Mouse (Mus musculus) limb, embryonic 13.5 days (tissue): ENCODE data around the gene Ifitm3. TPM values are rescaled to one million over a fixed set of nuclear protein-coding genes. Genes with fewer than 3 reads are reported as not detected.
A peak's percentile ranks its signal among the peaks of the same experiment; 100 is the strongest.

Experiments used
- ATAC-seq: fragments of 200-750 bp; cut with Nextera tagmentation; 2 replicates; pipeline ENCODE4 v1.8.0; 2017; ENCODE audit warnings: low read depth, moderate number of reproducible peaks, moderate TSS enrichment; ENCODE audit not compliant: low FRiP score
- H3K27ac ChIP-seq: fragments of 300-500 bp; sonication (generic); 2 replicates; pipeline ENCODE4 v1.5.1; 2015; ENCODE audit warnings: inconsistent platforms, mild to moderate bottlenecking, moderate library complexity
- H3K27me3 ChIP-seq: fragments of 300-500 bp; sonication (generic); 2 replicates; pipeline ENCODE4 v1.6.1; 2015; ENCODE audit warnings: mild to moderate bottlenecking, inconsistent platforms
- H3K36me3 ChIP-seq: fragments of 300-500 bp; sonication (generic); 2 replicates; pipeline ENCODE4 v1.6.1; 2015; ENCODE audit warnings: inconsistent platforms, mild to moderate bottlenecking, moderate library complexity
- H3K4me1 ChIP-seq: fragments of 300-500 bp; sonication (generic); 2 replicates; pipeline ENCODE4 v1.6.1; 2015; ENCODE audit warnings: inconsistent platforms
- H3K4me2 ChIP-seq: fragments of 300-500 bp; sonication (generic); replicated peaks from 2 replicates; pipeline ENCODE4 v1.6.1; 2015; ENCODE audit warnings: inconsistent platforms, mild to moderate bottlenecking, moderate library complexity
- H3K4me3 ChIP-seq: fragments of 300-500 bp; sonication (generic); 2 replicates; pipeline ENCODE4 v1.5.1; 2015; ENCODE audit warnings: moderate library complexity, mild to moderate bottlenecking, inconsistent platforms
- H3K9ac ChIP-seq: fragments of 300-500 bp; sonication (generic); 2 replicates; pipeline ENCODE4 v1.6.1; 2015; ENCODE audit warnings: mild to moderate bottlenecking, inconsistent platforms
- H3K9me3 ChIP-seq: fragments of 300-500 bp; sonication (generic); 2 replicates; pipeline ENCODE4 v1.6.1; 2016; ENCODE audit warnings: inconsistent platforms
- WGBS: fragments of 180-500 bp; shearing (Covaris S2); methylation state at CpG from one replicate; pipeline ENCODE4 v1.1.7; 2015; 5-methylcytosine and 5-hydroxymethylcytosine counted together
- polyA plus RNA-seq: library from polyadenylated mRNA; unstranded; fragments of >200 nt; fragmentation: Nextera tagmentation; extraction: Ambion mirVana; gene quantifications from 2 replicates; pipeline ENCODE4 v1.2.1, GENCODE M21; 2015

The Ifitm3 gene
- 121 and 130 TPM in 2 replicates for polyA plus RNA-seq

DNA sequence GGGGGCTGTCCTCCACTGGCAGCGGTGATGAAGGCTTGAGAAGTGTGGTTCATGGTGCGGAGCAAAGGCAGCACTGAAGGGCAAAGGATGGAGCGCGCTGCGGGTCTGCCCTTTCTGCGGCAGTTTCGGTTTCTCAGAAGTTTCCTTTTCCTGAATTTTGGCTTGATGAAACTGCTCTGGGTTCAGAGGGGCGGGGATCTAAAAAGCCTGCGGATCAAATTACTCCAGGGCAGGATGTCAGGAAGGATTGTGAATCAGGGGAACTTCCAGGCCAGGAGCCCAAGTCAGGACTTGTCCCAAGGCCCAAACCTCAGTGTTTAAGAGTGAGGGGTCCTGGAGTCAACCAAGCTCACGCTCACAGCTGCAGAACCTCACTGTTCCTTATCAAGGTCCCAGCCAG lies at the start of gene Ifitm3:
Ifitm3 (minus strand) TSS at position 178 of the 400 bp plus-strand sequence.
- peak within 1 kb of the TSS; percentile 69 for H3K4me2 ChIP-seq
- H3K9ac ChIP-seq: peak within 1 kb of the TSS; percentile 63
- WGBS: 7% methylated on average over 10 of the region's 10 CpGs
- H3K27me3 ChIP-seq: no peaks in the 10 kb centered on the region
- peaks cover 30% of the 10 kb centered on the region for H3K4me1 ChIP-seq
- no peaks in the 10 kb centered on the region for H3K36me3 ChIP-seq
- peak; percentile 28; the same call in 1 of the 2 replicates for ATAC-seq
- H3K4me3 ChIP-seq: peak within 1 kb of the TSS; percentile 51
- H3K27ac ChIP-seq: peak within 1 kb of the TSS; percentile 84
- 0 out of 2 replicates have a peak, but pooled peaks cover 4% of the 10 kb centered on the region for H3K9me3 ChIP-seq

DNA sequence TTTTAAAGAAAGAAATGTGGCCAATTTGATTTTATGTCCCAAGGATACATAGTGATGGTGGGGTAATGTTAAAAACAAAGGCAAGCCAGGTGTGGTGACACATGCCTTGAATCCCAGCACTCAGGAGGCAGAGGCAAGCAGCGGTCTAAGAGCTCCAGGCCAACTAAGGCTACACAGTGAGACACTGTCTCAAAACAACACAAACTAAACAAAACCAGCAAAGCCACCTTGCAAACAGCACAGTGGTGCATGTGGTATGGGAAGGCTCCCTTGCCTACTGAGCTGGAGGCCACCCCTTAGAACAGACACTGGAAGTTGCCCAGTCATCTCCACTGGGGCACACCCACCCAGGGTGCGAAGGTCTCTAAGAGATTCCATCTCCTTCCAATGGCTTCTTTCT lies 49.4 kb upstream of the Ifitm3 start:
- H3K27ac ChIP-seq: no peak overlapping the region
- WGBS: 72% methylated on average over 2 of the region's 2 CpGs
- peaks cover 17% of the 10 kb centered on the region for H3K36me3 ChIP-seq
- H3K4me1 ChIP-seq: peaks cover 20% of the 10 kb centered on the region
- H3K9ac ChIP-seq: peak overlapping the region; percentile 91
- peak overlapping the region; percentile 77 for H3K4me3 ChIP-seq
- peak overlapping the region; percentile 93 for H3K4me2 ChIP-seq
- ATAC-seq: no peak
- H3K9me3 ChIP-seq: peaks cover 6% of the 10 kb centered on the region; the same call in 1 of the 2 replicates
- no peaks in the 10 kb centered on the region for H3K27me3 ChIP-seq

DNA sequence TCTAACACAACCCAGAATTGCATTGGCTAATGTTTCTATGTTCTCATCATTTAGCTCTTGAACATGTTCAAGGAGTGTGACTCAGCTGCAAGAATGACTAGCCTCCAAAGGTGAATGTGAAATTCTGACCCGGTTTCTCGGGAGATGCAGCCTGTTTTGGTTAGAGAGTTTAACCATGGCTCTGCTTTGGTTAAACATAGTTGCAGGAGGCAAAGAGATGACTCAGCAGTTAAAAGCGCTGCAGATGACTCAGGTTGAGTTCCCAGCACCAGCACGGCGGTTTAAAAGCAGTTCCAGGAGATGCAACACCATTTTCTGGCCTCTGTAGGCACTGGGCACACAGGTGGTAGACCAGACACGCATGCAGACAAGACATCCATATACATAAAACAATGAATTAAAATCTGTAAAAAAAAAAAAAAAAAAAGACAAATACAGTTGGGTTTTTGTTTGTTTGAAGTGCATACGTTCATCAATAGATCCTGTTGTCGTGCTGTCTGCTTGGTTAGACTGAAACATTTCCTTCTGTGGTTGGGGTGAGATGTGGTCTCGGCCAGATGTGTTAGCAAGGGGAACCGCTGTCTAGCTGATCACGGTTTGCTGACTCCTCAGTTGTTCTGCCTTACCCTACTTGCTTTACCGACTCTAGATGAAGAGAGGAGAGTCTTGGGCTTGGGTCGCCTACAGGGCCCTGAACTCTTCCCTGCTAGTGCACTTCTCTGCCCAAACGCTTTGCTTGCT lies 48.2 kb upstream of the Ifitm3 start:
- 87% methylated on average over 14 of the region's 14 CpGs for WGBS
- Histone ChIP-seq H3K9ac (no peak overlapping the region), H3K9me3 (peaks cover 6% of the 10 kb centered on the region; the same call in 1 of the 2 replicates), H3K4me3 (no peak overlapping the region), H3K27ac (no peak overlapping the region), H3K4me2 (no peak overlapping the region), H3K4me1 (peaks cover 20% of the 10 kb centered on the region), H3K36me3 (peaks cover 5% of the 10 kb centered on the region), H3K27me3 (no peaks in the 10 kb centered on the region)
- no peak for ATAC-seq

DNA sequence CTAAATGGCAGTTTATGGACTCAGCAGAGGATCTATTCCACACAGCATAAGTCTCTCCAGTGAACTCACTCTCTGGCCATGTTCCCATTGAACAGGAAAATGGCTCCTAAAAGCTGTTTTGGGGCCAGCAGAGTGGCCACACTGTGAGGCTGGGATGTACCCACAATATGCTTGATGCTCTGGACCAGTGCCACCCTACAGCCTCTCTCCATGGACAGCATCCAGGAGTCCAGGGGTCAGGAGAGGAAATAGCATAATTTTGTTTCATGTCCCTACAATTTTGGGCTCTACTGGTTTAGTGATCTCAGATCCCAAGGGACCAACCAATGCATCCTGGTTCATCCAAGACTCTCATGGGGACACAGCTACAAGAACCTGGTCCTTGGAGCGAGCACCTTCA lies 47.0 kb upstream of the Ifitm3 start:
- no peaks in the 10 kb centered on the region for H3K36me3 ChIP-seq
- no peak overlapping the region for H3K4me3 ChIP-seq
- no peak for ATAC-seq
- 94% methylated on average over 1 of the region's 1 CpGs for WGBS
- H3K27ac ChIP-seq: no peak overlapping the region
- peaks cover 20% of the 10 kb centered on the region for H3K4me1 ChIP-seq
- no peak overlapping the region for H3K4me2 ChIP-seq
- no peak overlapping the region for H3K9ac ChIP-seq
- peaks cover 6% of the 10 kb centered on the region; the same call in 1 of the 2 replicates for H3K9me3 ChIP-seq
- no peaks in the 10 kb centered on the region for H3K27me3 ChIP-seq

DNA sequence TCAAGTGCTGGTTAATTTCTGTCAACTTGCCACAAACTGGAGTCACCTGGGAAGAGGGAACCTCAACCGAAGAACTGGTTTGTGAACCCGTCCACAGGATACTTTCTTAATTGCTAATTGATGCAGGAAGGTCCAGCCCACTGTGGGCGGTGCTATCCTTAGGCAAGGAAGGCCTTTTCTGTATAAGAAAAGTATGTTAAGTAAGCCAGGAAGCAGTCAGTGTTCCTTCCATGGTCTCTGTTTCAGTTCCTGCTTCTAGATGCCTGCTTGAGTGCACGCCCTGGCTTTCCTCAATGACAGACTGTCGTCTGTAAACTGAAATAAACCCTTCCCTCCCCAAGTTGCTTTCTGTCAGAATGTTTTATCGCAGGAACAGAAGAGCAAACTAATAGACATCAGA lies 46.4 kb upstream of the Ifitm3 start:
- Histone ChIP-seq H3K4me2 (no peak overlapping the region), H3K4me3 (no peak overlapping the region), H3K9ac (no peak overlapping the region), H3K27ac (no peak overlapping the region), H3K27me3 (no peaks in the 10 kb centered on the region), H3K9me3 (peaks cover 6% of the 10 kb centered on the region; the same call in 1 of the 2 replicates), H3K4me1 (peaks cover 14% of the 10 kb centered on the region), H3K36me3 (no peaks in the 10 kb centered on the region)
- no peak for ATAC-seq
- 86% methylated on average over 6 of the region's 6 CpGs for WGBS

DNA sequence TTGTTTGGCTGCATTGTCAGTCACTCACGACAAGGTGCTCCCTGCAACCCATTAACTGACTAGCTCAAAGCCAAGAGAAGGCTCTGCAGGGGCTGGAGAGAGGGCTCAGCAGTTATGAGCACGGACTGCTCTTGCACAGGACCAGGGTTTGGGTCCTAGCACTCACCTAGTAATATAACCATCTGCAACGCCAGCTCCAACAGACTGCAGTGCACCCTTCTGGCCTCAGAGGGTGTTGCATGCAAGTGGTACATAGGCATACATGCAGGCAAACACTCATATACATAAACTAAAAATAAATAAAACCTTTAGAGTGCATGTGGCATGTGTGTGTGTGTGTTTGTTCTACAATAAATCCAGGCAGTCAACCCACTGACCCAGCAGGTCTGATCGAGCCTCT lies 45.2 kb upstream of the Ifitm3 start:
- Histone ChIP-seq H3K9ac (no peak overlapping the region), H3K27me3 (no peaks in the 10 kb centered on the region), H3K27ac (no peak overlapping the region), H3K36me3 (no peaks in the 10 kb centered on the region), H3K4me3 (no peak overlapping the region), H3K9me3 (peaks cover 6% of the 10 kb centered on the region; the same call in 1 of the 2 replicates), H3K4me1 (peaks cover 7% of the 10 kb centered on the region), H3K4me2 (no peak overlapping the region)
- WGBS: 79% methylated on average over 4 of the region's 4 CpGs
- ATAC-seq: no peak

DNA sequence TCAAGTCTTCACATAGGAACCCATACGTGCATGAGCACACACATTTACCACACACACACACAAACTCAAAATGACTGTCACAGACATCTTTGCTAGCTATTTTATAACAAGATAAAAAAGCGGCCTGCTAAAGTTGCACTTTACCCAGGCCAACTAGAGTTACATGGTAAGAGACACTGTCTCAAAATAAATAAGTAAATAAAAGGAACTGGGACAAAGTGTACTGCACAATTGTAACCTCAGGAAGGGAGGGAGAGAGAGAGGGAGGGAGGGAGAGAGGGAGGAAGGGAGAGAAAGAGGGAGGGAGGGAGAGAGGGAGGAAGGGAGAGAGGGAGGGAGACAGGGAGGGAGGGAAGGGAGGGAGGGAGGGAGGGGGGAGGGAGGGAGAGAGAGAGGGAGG lies 41.9 kb upstream of the Ifitm3 start:
- ATAC-seq: no peak
- Histone ChIP-seq H3K27ac (no peak overlapping the region), H3K27me3 (no peaks in the 10 kb centered on the region), H3K4me2 (no peak overlapping the region), H3K4me1 (peaks cover 10% of the 10 kb centered on the region), H3K36me3 (no peaks in the 10 kb centered on the region), H3K9me3 (peaks cover 10% of the 10 kb centered on the region; the same call in 1 of the 2 replicates), H3K4me3 (no peak overlapping the region), H3K9ac (no peak overlapping the region)
- WGBS: 80% methylated on average over 2 of the region's 2 CpGs

DNA sequence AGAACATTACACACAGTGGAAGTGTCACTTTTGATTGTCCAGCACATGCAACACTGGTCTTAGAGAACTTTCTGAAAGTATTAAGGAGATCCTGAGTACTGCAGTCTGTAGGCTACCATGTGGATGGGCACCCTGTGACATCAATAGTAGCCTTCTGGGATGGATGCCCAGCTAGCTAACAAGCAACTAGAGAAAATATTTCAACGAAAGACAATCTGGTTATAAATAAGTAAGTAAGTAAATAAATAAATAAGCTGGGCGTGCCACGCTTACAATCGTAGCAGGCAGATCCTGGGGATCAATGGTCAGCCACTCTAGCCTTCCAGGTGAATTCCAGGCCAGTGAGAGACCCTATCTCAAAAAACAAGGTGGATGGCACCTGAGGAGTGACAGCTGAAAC lies 41.4 kb upstream of the Ifitm3 start:
- Histone ChIP-seq H3K9me3 (peaks cover 10% of the 10 kb centered on the region; the same call in 1 of the 2 replicates), H3K36me3 (no peaks in the 10 kb centered on the region), H3K27ac (no peak overlapping the region), H3K4me1 (peaks cover 14% of the 10 kb centered on the region), H3K4me3 (no peak overlapping the region), H3K27me3 (no peaks in the 10 kb centered on the region), H3K9ac (no peak overlapping the region), H3K4me2 (no peak overlapping the region)
- no peak for ATAC-seq
- 87% methylated on average over 4 of the region's 4 CpGs for WGBS

DNA sequence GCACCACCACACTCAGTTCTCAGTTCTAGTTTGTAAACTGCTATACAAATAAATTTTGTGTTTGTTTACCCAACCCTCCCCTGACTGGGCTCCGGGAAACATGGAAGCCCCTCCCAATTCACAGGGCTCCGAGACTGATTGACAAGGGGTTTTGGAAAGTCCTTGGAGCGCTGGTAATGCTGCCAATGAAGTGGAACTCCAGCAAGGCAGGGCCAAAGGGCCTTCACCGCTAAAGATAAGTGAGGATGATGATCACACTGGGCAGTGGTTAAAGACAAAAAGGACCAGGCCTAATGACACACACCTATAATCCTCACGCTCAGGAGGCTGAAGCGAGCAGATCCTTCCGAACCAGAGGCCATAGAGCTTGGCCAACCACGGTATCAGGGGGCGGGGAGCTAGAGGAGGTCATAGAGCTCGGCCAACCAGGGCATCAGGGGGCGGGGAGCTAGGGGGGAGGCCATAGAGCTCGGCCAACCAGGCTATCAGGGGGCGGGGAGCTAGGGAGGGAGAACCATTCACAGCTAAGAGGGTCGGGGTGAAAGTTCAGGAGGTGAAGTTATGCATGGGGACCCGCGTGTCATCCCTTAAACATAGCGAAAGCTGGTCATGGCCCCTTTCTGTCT lies 40.6 kb upstream of the Ifitm3 start:
- H3K4me3 ChIP-seq: no peak overlapping the region
- peaks cover 10% of the 10 kb centered on the region; the same call in 1 of the 2 replicates for H3K9me3 ChIP-seq
- peaks cover 20% of the 10 kb centered on the region for H3K4me1 ChIP-seq
- no peak overlapping the region for H3K9ac ChIP-seq
- no peak for ATAC-seq
- no peaks in the 10 kb centered on the region for H3K36me3 ChIP-seq
- H3K27me3 ChIP-seq: no peaks in the 10 kb centered on the region
- no peak overlapping the region for H3K4me2 ChIP-seq
- H3K27ac ChIP-seq: no peak overlapping the region
- 72% methylated on average over 17 of the region's 17 CpGs for WGBS

DNA sequence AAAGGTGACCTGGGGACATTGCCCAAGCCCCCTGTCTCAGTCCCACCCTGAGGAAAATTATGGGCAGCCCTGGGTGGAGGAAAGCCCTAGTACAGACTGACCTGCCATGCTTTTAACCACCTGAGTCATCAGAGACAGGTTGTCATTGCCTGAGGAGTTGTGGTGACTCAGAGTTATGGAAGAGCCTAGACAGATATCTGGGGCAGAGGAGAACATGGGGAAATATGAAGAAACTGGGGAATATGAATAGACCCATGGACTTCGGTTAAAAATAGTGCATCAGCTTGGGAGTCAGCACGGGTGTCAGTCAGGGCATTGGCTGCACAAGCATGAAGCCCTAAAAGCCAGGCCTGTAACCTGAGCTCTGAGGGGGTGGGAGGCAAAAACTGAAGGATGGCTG lies 38.8 kb upstream of the Ifitm3 start:
- Histone ChIP-seq H3K4me2 (no peak overlapping the region), H3K9ac (no peak overlapping the region), H3K36me3 (no peaks in the 10 kb centered on the region), H3K27ac (no peak overlapping the region), H3K4me1 (peaks cover 20% of the 10 kb centered on the region), H3K27me3 (no peaks in the 10 kb centered on the region), H3K9me3 (peaks cover 5% of the 10 kb centered on the region; the same call in 1 of the 2 replicates), H3K4me3 (no peak overlapping the region)
- no peak for ATAC-seq
- 73% methylated on average over 2 of the region's 2 CpGs for WGBS

DNA sequence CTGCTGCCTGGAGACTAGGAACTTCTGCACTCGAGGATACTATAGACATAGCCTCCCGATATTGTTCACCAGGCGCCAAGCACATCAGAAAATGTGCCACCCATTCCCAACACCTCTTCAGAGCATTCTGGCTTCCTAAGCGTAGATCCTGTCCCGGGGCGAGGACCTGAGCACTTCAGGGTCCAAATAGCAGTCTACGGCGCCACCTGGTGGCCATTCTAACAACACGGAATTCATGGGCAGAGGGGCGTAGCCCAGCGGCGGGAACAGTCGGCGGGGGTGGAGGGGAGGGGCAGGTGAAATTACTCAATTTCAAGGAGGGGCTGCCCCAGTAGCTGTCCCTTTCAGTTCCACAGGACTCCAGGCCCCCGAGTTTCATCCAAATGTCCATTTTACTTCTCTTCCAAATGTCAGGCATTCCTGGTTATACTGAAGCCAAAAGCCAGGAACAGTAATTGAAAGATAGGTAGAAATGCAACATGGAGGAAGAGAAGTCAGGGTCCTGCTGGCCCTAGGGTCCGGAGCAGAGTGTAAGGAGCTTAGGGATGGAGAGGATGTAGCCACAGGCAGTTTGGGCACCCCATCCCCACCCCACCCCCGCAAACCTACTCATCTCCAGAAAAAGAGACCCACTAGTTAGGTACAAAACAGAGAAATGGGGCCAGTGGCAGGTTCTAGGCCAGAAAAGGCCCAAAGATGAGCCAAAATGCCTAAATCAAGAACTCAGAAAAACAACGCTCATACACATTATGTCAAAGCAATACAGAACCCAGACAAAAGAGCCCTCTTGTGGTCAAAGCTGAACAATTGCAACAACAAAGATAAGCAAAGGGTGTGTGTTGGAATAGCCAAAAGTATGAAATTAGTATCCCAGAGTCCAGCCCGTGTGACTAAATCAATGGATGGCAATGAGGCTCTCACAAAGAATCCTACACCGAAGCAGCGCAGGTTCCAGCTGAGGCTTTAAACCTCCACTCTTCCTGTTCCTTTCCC lies 38.0 kb upstream of the Ifitm3 start:
- peaks cover 5% of the 10 kb centered on the region; the same call in 1 of the 2 replicates for H3K9me3 ChIP-seq
- no peaks in the 10 kb centered on the region for H3K36me3 ChIP-seq
- H3K4me2 ChIP-seq: peak overlapping the region; percentile 68
- WGBS: 9% methylated on average over 21 of the region's 21 CpGs
- H3K27me3 ChIP-seq: no peaks in the 10 kb centered on the region
- H3K27ac ChIP-seq: peak overlapping the region; percentile 80
- peak overlapping the region; percentile 39 for H3K4me3 ChIP-seq
- peaks cover 20% of the 10 kb centered on the region for H3K4me1 ChIP-seq
- peak overlapping the region; percentile 53 for H3K9ac ChIP-seq
- peak; percentile 90 for ATAC-seq
